Mouse (Mus musculus): ENCODE measurements at regions not wholly inside any gene's neighbourhood (a gene's known extent, or its start where the extent isn't known, plus 50 kb on each side); places are given as distances from the start of the nearest gene placed in this dataset.

- Histone ChIP-seq H3K9me3 (ENCODE audit: control insufficient read depth, low read length) (no peaks in the 10 kb centered on the region), H3K27ac (ENCODE audit: low read length) (no peak overlapping the region), H3K36me3 (ENCODE audit: control insufficient read depth, insufficient read depth, low read length) (no peaks in the 10 kb centered on the region), H3K4me2 (ENCODE audit: low read depth, low read length) (no peak overlapping the region), H3K9ac (ENCODE audit: low read length) (no peak overlapping the region), H3K4me1 (replicated peaks; ENCODE audit: control insufficient read depth, insufficient read depth, low read length) (no peaks in the 10 kb centered on the region), H3K4me3 (ENCODE audit: low read length) (no peak overlapping the region), H3K27me3 (ENCODE audit: control insufficient read depth, insufficient read depth, low read depth, low read length) (no peaks in the 10 kb centered on the region)
- no peak for ATAC-seq (ENCODE audit: low read depth)
- 27% methylated on average over 7 of the region's 7 CpGs for WGBS
Observed at GRCm38 (mm10) chr13:15395694-15396093, 67.3 kb upstream of the Gli3 start.

- Histone ChIP-seq H3K27ac (ENCODE audit: low read length) (no peak overlapping the region), H3K9ac (ENCODE audit: low read length) (no peak overlapping the region), H3K27me3 (ENCODE audit: control insufficient read depth, insufficient read depth, low read depth, low read length) (no peaks in the 10 kb centered on the region), H3K36me3 (ENCODE audit: control insufficient read depth, insufficient read depth, low read length) (no peaks in the 10 kb centered on the region), H3K9me3 (ENCODE audit: control insufficient read depth, low read length) (no peaks in the 10 kb centered on the region), H3K4me1 (replicated peaks; ENCODE audit: control insufficient read depth, insufficient read depth, low read length) (no peaks in the 10 kb centered on the region), H3K4me3 (ENCODE audit: low read length) (no peak overlapping the region), H3K4me2 (ENCODE audit: low read depth, low read length) (no peak overlapping the region)
- WGBS, result 66% methylated on average over 2 of the region's 2 CpGs
- no peak for ATAC-seq (ENCODE audit: low read depth)
Observed at GRCm38 (mm10) chr13:15398677-15399076, 64.4 kb upstream of the Gli3 start.
